Mouse (Mus musculus): ENCODE data around the gene Slc7a5. TPM values are rescaled to one million over a fixed set of nuclear protein-coding genes. Genes with fewer than 3 reads are reported as not detected.

Gene Slc7a5
- polyA plus RNA-seq, 1 experiment from 2014 or later = 38.7 TPM

DNA sequence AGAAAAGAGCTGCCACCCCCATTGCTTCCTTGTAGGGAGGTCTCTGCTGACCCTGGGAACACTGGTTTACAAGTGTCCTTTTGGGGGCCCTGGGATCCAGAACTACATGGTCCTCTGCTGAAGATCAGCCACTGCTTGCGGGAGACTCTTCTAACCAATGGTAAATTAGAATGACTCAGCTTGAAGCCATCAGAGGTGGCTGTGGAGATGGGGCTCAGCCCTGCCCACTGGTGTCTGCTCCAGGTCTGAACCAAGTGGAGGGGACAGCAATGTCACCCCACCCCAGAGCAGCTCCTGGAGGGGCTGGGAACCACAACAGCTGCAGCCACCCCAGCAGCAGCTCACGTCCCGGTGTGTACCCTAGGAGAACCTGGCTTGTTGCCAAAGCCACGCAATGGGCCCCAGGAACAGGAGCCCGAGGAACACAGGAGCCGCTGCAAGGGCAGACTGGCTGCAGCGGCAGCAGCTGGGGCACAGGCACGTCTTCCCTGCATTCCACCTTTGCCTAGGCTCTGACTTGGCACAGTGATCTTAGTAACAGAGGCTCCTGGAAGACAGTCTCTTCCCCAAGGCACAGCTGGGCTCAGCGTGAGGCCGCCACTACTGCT lies 35.6 kb downstream of the Slc7a5 start:
- WGBS = 22% methylated on average over 10 of the region's 10 CpGs

DNA sequence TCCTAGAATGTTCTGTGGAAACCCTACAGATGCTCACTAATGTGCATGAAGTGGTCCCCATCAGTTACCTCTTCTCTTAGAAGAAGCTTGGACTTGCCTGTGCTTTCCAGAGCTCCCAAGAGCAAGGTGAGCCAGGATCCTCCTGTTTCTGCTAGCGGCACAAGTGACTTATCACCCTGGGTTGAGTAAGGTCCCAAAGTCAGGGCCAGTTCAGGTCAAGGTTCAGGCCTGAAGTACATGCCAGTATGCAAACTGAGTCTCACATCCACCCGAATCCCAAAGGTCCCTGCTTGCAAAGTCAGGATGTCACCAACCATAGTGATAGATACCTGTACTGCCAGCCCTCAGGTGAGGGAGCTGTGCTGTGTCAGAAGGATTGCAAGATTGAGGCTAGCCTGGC lies 37.3 kb downstream of the Slc7a5 start:
- Histone ChIP-seq H3K4me3 (no peak overlapping the region), H3K27ac (replicated peaks) (no peak overlapping the region)
- WGBS = 91% methylated on average over 2 of the region's 2 CpGs

More for the DNA sequence above, 35.6 kb downstream of the Slc7a5 start:
- no peaks in the 10 kb centered on the region for H3K27me3 ChIP-seq
- no peaks in the 10 kb centered on the region for H3K36me3 ChIP-seq
- H3K4me3 ChIP-seq = no peak overlapping the region
- no peaks in the 10 kb centered on the region for H3K9me3 ChIP-seq
- H3K27ac ChIP-seq (replicated peaks) = no peak overlapping the region
- peaks cover 22% of the 10 kb centered on the region for H3K4me1 ChIP-seq (replicated peaks)
- no peak for ATAC-seq (ENCODE audit: low read depth)
- H3K4me2 ChIP-seq = 0 out of 2 replicates have a peak overlapping the region, but pooled peaks have one; percentile 16
- peak overlapping the region; percentile 26; the same call in 1 of the 2 replicates for H3K9ac ChIP-seq

DNA sequence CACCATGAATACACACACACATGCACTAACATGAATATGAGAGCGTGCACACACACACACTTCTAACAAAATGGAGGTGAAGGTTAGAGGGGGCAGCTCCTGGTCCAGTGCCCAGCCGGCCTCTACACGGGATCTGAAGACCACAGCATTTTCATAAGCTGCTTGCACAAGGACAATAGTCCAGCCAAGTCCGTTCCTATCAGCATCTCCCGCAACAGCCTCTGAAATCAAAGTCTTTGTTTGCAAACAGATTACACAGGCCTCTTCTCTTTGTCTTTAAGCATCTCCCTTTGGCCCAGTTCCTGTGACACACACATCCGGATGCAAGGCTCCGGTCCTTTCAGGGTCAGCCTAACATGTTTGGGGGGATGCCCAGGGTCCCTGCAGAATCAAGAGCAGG lies 38.6 kb downstream of the Slc7a5 start:
- no peak overlapping the region for H3K27ac ChIP-seq (replicated peaks)
- H3K4me2 ChIP-seq = no peak overlapping the region
- WGBS = 88% methylated on average over 7 of the region's 7 CpGs
- H3K4me3 ChIP-seq = no peak overlapping the region
- peaks cover 14% of the 10 kb centered on the region for H3K4me1 ChIP-seq (replicated peaks)
- ATAC-seq (ENCODE audit: low read depth) = no peak
- H3K9me3 ChIP-seq = no peaks in the 10 kb centered on the region
- no peaks in the 10 kb centered on the region for H3K27me3 ChIP-seq
- no peaks in the 10 kb centered on the region for H3K36me3 ChIP-seq
- no peak overlapping the region for H3K9ac ChIP-seq

More for the DNA sequence above, 37.3 kb downstream of the Slc7a5 start:
- H3K27me3 ChIP-seq = no peaks in the 10 kb centered on the region
- no peaks in the 10 kb centered on the region for H3K9me3 ChIP-seq
- H3K4me2 ChIP-seq = no peak overlapping the region
- no peaks in the 10 kb centered on the region for H3K36me3 ChIP-seq
- peaks cover 22% of the 10 kb centered on the region for H3K4me1 ChIP-seq (replicated peaks)
- no peak for ATAC-seq (ENCODE audit: low read depth)
- no peak overlapping the region for H3K9ac ChIP-seq

DNA sequence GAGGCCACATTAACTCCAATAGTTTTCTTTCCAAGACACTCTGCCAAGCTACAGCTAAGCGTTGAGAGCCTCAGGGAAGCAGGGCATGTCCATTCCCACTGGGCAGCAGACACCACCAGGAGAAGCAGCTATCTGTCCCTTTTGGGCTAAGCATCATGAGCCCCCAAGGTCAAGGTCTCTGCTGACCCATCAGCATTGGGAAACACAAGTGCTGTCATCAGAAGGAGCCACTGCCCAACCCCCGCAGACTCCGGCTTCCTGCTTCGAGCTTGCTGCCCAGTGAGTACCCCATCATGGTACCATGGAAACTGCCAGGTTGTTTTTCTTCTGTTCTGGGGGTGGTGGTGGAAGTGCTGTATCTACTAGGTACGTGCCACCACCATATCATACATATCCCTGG lies 39.3 kb downstream of the Slc7a5 start:
- Histone ChIP-seq H3K9ac (no peak overlapping the region), H3K36me3 (no peaks in the 10 kb centered on the region), H3K4me3 (no peak overlapping the region), H3K4me1 (replicated peaks) (peaks cover 14% of the 10 kb centered on the region), H3K27me3 (no peaks in the 10 kb centered on the region), H3K4me2 (no peak overlapping the region), H3K27ac (replicated peaks) (no peak overlapping the region), H3K9me3 (no peaks in the 10 kb centered on the region)
- ATAC-seq (ENCODE audit: low read depth) = no peak
- 92% methylated on average over 5 of the region's 5 CpGs for WGBS

DNA sequence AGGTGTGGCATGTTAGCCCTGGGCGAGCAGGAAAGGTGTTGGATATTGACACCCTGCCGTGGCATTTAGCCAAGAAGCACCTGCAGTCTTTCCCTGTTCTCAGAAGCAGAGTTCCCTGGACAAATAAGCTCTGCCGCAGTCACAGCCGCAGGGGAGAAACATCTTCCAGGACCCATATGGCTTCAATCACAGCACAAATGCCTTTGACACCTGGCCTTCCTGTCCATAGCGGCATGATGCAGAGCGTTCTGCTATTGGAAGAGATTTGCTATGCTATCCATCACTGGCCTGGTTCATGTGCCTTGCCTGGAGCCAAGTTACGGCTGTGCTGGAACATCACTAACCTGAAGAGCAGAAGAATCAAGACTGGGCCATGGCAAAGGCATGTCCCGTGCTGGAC lies 42.1 kb downstream of the Slc7a5 start:
- 80% methylated on average over 8 of the region's 8 CpGs for WGBS

DNA sequence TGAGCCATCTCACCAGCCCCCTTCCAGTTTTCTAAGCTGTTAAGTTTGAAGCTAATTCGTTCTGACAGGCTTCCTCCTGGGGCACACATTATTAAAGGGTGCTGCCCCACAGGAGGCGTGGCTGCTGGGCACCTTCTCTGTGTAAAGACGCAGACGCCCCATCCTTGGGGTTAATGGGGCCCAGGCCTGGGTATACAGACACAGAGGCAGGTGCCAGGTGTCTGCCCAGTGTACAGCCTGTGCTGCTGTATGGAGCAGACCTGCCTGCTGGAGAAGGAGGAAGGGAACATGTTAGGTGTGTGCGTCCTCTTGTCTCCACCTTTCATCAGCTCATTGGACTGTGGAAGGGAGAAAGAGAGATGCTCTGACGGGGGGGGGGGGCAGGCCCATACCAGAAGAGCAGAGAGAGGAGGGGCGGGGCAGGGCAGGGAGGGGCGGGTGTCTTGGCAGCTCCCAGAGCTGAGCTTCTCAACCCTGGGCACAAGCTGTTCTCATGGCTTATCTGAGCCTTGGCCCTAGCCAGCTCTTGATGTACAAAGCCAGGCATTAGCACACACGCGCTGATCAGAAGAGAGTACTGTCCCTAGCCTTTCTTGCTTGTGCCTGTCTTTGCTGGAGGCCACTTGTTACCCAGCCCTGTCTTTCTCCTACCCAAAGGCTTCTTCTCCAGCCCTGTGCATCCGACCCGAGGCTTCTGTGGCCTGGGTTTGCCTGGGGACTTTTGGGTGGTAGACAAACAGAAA lies 45.5 kb downstream of the Slc7a5 start:
- no peak overlapping the region for H3K4me3 ChIP-seq
- no peak overlapping the region for H3K27ac ChIP-seq (replicated peaks)
- no peaks in the 10 kb centered on the region for H3K4me1 ChIP-seq (replicated peaks)
- no peaks in the 10 kb centered on the region for H3K27me3 ChIP-seq
- H3K9me3 ChIP-seq = no peaks in the 10 kb centered on the region
- no peak for ATAC-seq (ENCODE audit: low read depth)
- H3K36me3 ChIP-seq = no peaks in the 10 kb centered on the region
- H3K9ac ChIP-seq = no peak overlapping the region
- no peak overlapping the region for H3K4me2 ChIP-seq
- 81% methylated on average over 9 of the region's 12 CpGs for WGBS

More for the DNA sequence above, 42.1 kb downstream of the Slc7a5 start:
- Histone ChIP-seq H3K27ac (replicated peaks) (no peak overlapping the region), H3K9me3 (no peaks in the 10 kb centered on the region), H3K4me2 (no peak overlapping the region), H3K4me1 (replicated peaks) (no peaks in the 10 kb centered on the region), H3K9ac (no peak overlapping the region), H3K4me3 (no peak overlapping the region), H3K36me3 (no peaks in the 10 kb centered on the region), H3K27me3 (no peaks in the 10 kb centered on the region)
- ATAC-seq (ENCODE audit: low read depth) = no peak

DNA sequence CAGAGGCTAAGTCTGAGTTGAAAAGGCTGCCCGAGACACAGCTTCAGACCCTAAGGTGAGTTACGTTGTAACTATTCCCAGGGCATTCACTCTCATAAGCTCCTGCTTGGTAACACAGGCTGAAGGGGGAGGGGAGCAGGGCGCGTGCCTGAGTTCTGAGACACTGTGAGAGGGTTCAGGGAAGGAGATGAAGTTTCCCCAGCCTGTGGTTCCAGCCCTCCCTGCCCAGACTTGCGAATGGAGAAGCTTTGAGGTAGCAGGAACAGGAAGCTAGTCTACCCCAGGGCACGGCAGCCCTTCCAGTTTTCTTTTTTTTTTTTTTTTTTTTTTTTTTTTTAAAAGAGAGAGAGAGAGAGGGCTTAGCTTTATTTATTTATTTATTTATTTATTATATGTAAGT lies 46.2 kb downstream of the Slc7a5 start:
- no peak overlapping the region for H3K9ac ChIP-seq
- 58% methylated on average over 6 of the region's 6 CpGs for WGBS
- no peak overlapping the region for H3K27ac ChIP-seq (replicated peaks)
- H3K27me3 ChIP-seq = no peaks in the 10 kb centered on the region
- H3K36me3 ChIP-seq = no peaks in the 10 kb centered on the region
- no peaks in the 10 kb centered on the region for H3K4me1 ChIP-seq (replicated peaks)
- H3K9me3 ChIP-seq = no peaks in the 10 kb centered on the region
- H3K4me3 ChIP-seq = no peak overlapping the region
- no peak for ATAC-seq (ENCODE audit: low read depth)
- H3K4me2 ChIP-seq = no peak overlapping the region

DNA sequence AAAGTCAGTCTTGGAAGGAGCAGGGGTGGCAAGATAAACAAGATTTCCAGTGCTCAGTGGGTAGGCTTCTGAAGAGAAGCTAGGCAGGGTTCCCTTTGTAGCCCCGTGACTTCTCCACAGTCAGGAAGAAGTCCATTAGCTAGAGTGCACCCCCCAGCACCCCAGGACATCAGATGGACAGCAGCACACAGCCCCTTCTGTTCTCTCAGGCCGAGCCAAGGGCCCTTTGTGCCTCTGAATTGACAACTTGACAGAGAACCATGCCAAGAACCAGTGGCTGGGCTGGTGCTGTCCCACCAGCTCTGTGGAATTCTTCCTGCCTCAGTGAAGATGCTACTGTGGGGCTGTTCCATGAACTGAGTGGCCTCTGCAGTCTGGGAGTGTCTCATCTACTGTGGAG lies 49.7 kb downstream of the Slc7a5 start:
- no peak overlapping the region for H3K27ac ChIP-seq (replicated peaks)
- H3K9ac ChIP-seq = no peak overlapping the region
- no peak for ATAC-seq (ENCODE audit: low read depth)
- H3K27me3 ChIP-seq = no peaks in the 10 kb centered on the region
- H3K4me1 ChIP-seq (replicated peaks) = no peaks in the 10 kb centered on the region
- no peaks in the 10 kb centered on the region for H3K9me3 ChIP-seq
- no peaks in the 10 kb centered on the region for H3K36me3 ChIP-seq
- no peak overlapping the region for H3K4me2 ChIP-seq
- no peak overlapping the region for H3K4me3 ChIP-seq
- WGBS = 59% methylated on average over 2 of the region's 2 CpGs

DNA sequence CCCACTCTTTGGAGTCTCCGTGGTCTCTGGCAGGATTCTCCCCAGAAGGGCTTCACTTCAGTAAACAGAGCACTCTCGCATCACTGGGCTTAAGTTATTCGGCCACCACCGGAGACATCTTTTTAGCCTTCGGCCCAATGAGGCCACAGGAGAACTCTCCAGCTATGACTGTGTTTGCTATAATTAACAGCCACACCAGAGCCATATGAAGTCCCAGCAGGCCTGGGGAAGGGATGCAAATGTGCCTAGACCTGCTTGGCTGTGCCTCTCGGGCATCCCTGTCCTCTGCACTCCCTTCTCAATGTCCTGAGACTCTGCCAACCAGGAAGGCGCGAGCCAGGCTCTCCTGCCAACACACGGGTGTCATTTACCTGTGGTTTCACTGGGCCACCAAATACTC lies 50.2 kb downstream of the Slc7a5 start:
- 72% methylated on average over 9 of the region's 9 CpGs for WGBS
- Histone ChIP-seq H3K27ac (replicated peaks) (no peak overlapping the region), H3K9me3 (no peaks in the 10 kb centered on the region), H3K9ac (no peak overlapping the region), H3K4me3 (no peak overlapping the region), H3K4me1 (replicated peaks) (no peaks in the 10 kb centered on the region), H3K4me2 (no peak overlapping the region), H3K27me3 (no peaks in the 10 kb centered on the region), H3K36me3 (no peaks in the 10 kb centered on the region)
- ATAC-seq (ENCODE audit: low read depth) = no peak

DNA sequence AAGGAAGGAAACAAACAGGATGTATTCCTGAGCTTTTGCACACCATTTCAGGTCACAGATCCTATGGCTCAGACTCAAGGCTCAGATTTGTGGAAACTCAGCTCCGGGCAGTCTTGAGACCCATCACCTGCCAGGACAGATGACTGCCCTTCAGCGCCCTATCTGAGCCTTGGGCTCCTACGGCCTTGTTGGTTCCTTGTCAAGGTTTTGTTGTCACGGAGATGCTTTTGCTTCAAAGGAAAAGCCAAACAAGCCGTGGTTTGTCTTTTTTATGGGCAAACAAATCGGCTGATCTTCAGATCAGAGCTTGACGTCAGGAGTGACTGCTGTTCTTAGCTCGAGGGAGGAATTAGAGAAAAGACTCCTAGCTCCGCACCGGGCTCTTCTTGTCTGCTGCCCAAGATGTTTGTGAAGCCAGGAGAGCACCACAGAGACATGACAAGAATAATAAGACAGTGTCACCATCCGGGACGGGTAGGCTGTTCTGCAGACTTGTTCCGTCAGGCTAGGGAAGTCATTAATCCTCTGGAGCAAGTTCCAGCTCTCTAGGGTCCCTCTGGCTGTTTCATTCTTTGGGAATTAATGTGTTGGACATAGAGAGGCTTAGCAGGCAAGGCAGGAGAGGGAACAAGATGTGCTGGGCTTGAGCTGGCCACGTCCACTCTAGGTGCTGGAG lies 51.3 kb downstream of the Slc7a5 start:
- no peak overlapping the region for H3K4me3 ChIP-seq
- no peak overlapping the region for H3K4me2 ChIP-seq
- no peak for ATAC-seq (ENCODE audit: low read depth)
- H3K4me1 ChIP-seq (replicated peaks) = peaks cover 6% of the 10 kb centered on the region
- H3K9me3 ChIP-seq = no peaks in the 10 kb centered on the region
- H3K27me3 ChIP-seq = no peaks in the 10 kb centered on the region
- H3K27ac ChIP-seq (replicated peaks) = no peak overlapping the region
- H3K9ac ChIP-seq = no peak overlapping the region
- no peaks in the 10 kb centered on the region for H3K36me3 ChIP-seq
- 84% methylated on average over 14 of the region's 14 CpGs for WGBS

DNA sequence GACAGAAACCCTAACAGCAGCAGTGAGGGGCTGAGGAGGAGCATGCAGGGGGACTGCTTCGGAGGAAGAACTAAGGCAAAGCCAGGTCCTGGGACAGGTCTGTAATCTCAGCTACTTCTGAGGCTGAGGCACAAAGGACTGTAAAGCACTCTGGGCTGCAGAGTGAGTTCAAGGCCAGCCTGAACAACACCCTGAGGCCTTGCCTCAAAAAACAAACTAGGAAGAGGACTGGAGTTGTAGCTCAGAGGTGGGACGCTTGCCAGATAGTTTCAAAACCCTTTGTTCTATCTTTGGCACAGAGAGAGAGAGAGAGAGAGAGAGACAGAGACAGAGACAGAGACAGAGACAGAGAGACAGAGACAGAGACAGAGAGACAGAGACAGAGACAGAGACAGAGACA lies 53.9 kb downstream of the Slc7a5 start:
- 87% methylated on average over 2 of the region's 2 CpGs for WGBS

DNA sequence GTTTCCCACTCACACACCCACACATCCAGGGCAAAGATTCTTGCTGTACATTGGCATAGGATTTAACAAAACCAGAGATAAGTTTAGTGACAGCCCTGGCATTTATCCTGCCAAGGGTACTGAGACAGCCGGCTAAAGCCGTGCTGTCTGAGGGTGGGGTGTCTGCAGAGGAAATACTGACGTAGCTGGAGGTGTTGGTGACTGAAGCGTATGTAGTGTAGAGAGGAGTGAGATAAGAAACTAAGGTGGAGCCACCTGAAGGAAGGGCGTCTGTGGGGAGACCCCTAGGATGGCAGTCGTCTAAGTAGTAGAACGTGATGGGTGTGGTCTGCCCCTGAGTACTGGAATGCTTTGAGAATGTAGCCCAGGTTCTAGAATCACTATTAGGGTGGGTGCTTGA lies 55.0 kb downstream of the Slc7a5 start:
- Histone ChIP-seq H3K36me3 (no peaks in the 10 kb centered on the region), H3K9me3 (no peaks in the 10 kb centered on the region), H3K9ac (no peak overlapping the region), H3K27ac (replicated peaks) (no peak overlapping the region), H3K4me1 (replicated peaks) (peaks cover 20% of the 10 kb centered on the region), H3K4me2 (no peak overlapping the region), H3K27me3 (no peaks in the 10 kb centered on the region), H3K4me3 (no peak overlapping the region)
- WGBS = 71% methylated on average over 7 of the region's 7 CpGs
- ATAC-seq (ENCODE audit: low read depth) = no peak

More for the DNA sequence above, 53.9 kb downstream of the Slc7a5 start:
- Histone ChIP-seq H3K27me3 (no peaks in the 10 kb centered on the region), H3K9ac (no peak overlapping the region), H3K9me3 (no peaks in the 10 kb centered on the region), H3K4me2 (no peak overlapping the region), H3K27ac (replicated peaks) (no peak overlapping the region), H3K4me1 (replicated peaks) (peaks cover 16% of the 10 kb centered on the region), H3K4me3 (no peak overlapping the region), H3K36me3 (no peaks in the 10 kb centered on the region)
- ATAC-seq (ENCODE audit: low read depth) = no peak

Data from neural tube, embryonic 13.5 days (tissue).